Mouse (Mus musculus) ovary, postnatal 36 days (tissue): ENCODE results near the gene S1pr2.
A peak's percentile ranks its signal among the peaks of the same experiment; 100 is the strongest.

Experiments used
- DNase-seq: peaks from one replicate; pipeline ENCODE4 v3.0.0; 2022; ENCODE audit warnings: low spot score, mixed read lengths

Gene S1pr2

DNA sequence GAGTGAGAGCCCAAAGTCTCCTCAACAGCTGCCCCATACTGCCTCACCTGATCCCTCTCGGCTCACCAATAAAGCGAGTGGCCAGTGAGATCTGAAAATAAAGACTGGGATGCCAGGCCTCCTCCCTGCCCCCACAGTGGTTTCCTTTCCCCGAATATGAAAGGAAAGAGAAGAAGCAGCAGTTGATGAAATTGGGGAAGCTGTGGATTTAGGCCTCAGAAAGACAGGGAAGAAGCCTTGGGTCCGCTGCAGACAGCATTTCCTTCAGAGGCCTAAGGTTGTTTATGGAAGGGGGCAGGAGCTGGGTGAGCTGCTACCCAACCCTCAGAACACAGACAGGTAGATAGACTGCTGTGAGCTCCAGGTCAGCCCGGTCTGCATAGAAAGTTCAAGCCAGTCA is 9.8 kb downstream of the S1pr2 start:
- DNase-seq, result no peak

- DNase-seq, result no peak
These were observed 10.6 kb downstream of the S1pr2 start for GRCm38 (mm10) chr9:20966008-20966407.

DNA sequence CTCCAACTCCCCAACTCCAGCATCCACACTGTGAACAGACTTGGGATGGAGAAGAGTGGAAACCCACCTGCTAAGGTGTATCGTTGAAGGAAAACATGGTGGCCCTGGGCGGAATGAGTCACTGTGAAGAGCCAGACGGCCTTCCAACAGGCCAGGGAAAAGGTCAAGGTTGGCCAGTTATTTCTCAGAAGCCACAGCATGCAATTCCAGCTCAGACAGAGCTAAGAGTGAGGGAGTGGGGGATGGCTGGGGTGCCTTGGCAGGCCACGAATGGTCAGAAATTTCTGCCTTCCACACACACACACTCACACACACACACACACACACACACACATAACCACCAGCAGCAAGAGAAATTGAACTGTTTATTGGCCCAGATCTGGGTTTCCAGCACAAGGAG is 11.0 kb downstream of the S1pr2 start:
- DNase-seq, result no peak

DNA sequence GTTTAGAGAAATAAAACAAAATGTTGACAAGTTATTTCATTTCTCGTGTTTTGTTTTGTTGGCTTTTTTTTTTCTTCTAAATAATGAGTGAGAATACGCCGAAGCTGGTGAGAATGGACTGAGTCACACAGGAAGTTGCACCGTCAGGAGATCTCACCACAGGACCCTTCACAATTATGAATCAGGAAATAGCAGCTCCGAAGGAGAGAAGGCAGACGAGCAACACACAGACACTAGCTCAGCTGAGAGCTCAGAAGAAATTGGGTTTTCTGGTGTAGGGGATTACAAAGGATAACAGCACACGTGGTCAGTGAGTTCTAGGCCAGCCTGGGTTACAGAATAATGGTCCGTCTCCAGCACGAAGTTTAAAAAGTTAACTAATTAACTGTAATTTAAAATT is 15.0 kb downstream of the S1pr2 start:
- no peak for DNase-seq

- no peak for DNase-seq
These were observed 17.1 kb downstream of the S1pr2 start, which contains the start of gene Dnmt1 for GRCm38 (mm10) chr9:20959430-20959938. Gene Dnmt1, minus strand, starts transcription at chr9:20959888.

- DNase-seq, result no peak
These were observed 19.6 kb downstream of the S1pr2 start for GRCm38 (mm10) chr9:20956989-20957388.

- DNase-seq, result peak; percentile 96
These were observed 23.9 kb downstream of the S1pr2 start for GRCm38 (mm10) chr9:20952520-20953227.

DNA sequence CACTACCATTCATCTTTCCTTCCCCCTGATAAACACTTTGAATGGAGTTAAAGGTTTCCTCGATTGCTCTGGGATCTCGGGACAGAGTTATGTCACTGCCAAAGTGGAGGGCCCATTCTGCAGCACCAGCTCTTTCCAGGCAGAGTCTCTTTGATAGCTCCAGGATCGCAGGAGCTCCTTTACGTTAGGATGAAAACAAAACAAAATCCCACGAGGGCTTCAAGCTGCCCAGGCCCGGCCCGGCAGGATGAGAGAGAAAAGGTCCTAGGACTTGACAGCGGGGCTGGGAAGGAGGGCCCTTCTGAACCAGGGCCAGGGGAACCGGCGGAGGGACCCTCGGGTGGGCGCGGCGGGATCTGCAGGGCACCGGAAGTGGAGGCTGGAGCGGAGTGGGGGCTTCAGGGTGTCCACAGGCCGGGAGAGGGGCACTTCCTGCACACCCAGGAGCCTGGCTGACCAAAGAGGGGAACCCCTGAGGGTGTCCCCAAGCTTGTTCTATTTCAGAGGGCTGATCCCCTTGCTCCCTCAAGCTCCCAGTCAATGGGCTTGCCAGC is 24.5 kb downstream of the S1pr2 start:
- DNase-seq, result no peak

DNA sequence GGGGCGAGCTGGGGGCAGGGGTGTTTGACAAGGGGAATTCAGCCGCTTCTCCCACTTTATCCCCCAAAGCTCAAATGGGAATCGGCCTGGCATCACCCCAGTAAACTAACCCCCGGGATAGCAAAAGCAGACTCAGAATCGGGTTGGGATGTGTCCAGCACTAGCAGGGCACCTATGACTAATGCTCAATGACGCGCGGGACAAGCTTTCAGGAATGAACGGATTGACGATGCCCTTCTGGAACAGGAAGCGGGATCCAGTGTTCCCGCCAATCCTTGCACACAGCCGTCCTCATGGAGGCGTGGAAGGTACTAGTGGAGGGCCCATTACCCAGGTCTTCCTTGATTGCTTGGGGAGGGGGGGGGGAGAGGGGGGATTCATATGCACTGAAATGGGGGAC is 25.1 kb downstream of the S1pr2 start:
- DNase-seq, result no peak

DNA sequence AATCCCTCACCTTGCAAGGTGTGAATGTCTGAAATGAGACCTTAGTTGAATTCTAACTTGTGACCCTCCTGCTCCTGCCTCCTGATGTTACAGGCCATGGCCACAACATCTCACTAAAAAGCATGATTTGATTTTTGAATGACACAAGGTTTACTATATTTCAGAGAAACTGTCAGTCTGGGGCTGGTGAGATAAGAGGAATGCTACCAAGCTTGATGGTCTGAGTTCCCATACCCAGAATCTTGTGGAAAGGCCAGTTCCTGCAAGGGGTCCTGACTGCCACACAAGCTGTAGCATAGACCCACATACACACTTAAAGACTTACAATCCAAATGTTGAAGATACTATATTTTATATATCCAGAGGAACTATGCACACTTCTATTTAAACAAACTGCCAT is 26.2 kb downstream of the S1pr2 start:
- DNase-seq, result no peak

GRCm38 (mm10) chr9:20946066-20946880 is 30.3 kb downstream of the S1pr2 start:
- DNase-seq, result no peak

GRCm38 (mm10) chr9:20944697-20945370 is 31.7 kb downstream of the S1pr2 start:
- no peak for DNase-seq

DNA sequence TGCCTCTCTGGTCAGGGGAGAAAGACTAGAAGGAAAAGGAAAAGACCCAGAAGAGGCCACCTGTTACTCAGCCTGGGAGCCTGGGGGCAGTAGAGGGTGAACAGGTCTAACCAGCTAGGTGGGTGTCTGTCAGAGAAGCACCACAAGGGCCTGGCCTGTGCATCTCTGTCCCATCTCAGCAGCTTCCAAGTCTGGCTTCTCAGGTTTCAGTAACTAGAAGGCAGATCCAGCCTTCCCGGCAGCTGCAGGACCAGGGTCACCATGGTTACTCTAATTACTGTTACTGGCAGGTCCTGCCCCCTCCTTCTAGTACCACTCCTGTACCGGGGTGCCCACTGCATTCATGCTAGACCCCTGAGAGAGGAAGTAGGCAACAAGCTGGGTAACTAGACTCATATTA is 32.7 kb downstream of the S1pr2 start:
- no peak for DNase-seq

GRCm38 (mm10) chr9:20943396-20943795 is 33.2 kb downstream of the S1pr2 start:
- DNase-seq, result peak; percentile 20

GRCm38 (mm10) chr9:20923258-20923657 is 53.3 kb downstream of the S1pr2 start:
- DNase-seq, result no peak

GRCm38 (mm10) chr9:20916160-20916559 is 60.4 kb downstream of the S1pr2 start:
- DNase-seq, result no peak
